20 mouse cellular contexts compared by ENCODE assay signal in the genomic region with DNA sequence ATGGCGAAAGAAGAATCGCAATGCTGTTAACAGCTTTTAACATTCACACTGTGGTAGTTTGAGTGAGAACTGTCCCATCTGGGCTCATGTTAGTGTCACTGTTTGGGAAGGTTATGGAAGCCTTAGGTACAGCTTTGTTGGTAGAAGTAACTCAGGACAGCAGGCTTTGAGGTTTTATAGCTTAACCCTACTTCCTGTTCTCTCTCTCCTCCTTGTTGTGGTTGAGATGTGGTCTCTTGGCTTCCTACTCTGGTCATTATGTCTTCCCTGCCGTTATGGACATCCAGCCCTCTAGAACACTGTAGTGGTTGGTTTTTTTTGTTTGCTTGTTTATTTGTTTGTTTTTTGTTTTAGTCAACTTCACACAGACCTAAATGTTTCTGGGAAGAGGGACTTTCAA. TPM values are rescaled to one million over a fixed set of nuclear protein-coding genes. Genes with fewer than 3 reads are reported as not detected.
DNase-seq lines count a peak whose midpoint lies in the region; ATAC-seq and TF ChIP-seq lines count a peak whose summit lies in the region.
"Had no signal": no experiment of that assay in that cellular context is flagged by ENCODE, and none has a peak within 500 bp of the region (broad histone marks: within the 10 kb centered on the region; RNA-seq: fewer than 3 reads in every experiment).

No protein-coding gene starts in this region.

- DNase-seq in G1E (ENCODE audit: low spot score), result no peak
- no peak for DNase-seq in adrenal gland, adult 8-10 months
- DNase-seq in urinary bladder, postnatal 10 days (ENCODE audit: low spot score), result no peak
- no peak for DNase-seq in c-Kit-positive CD71-positive TER-119-positive erythroid progenitor cells, embryonic 14.5 days (ENCODE audit: low spot score)
- DNase-seq: adrenal gland, postnatal 14 days; cerebellum, adult 11-12 months; gastrocnemius, postnatal 10 days; heart, adult 18-20 months; heart, postnatal 4 days; kidney, adult 11 months; kidney, postnatal 10 days had no signal

- H3K36me3 ChIP-seq in G1E (replicated peaks), result no peaks in the 10 kb centered on the region
- H3K36me3 ChIP-seq: forebrain, embryonic 12.5 days; heart, embryonic 15.5 days; limb, embryonic 13.5 days; lung, embryonic 15.5 days; midbrain, embryonic 13.5 days had no signal

- no peak overlapping the region for H3K4me3 ChIP-seq in G1E (ENCODE audit: low read depth, low read length)
- H3K4me3 ChIP-seq: forebrain, embryonic 12.5 days; heart, embryonic 15.5 days; limb, embryonic 13.5 days; lung, embryonic 15.5 days; midbrain, embryonic 13.5 days had no signal

- 0 out of 2 replicates have a peak, but pooled peaks have one; percentile 23 for ATAC-seq in G1E (ENCODE audit: extremely low read depth, insufficient number of reproducible peaks, low FRiP score, poor library complexity, severe bottlenecking)
- peak; percentile 91 for ATAC-seq in common myeloid progenitor, adult 5-6 weeks (replicated peaks; ENCODE audit: low read depth, poor library complexity, severe bottlenecking)
- peak; percentile 88 for ATAC-seq in megakaryocyte progenitor cell, adult 5-6 weeks (replicated peaks; ENCODE audit: poor library complexity)
- no peak for ATAC-seq in cerebellum, adult (ENCODE audit: insufficient number of reproducible peaks, low FRiP score, low TSS enrichment)
- ATAC-seq: hindbrain, embryonic 16.5 days; midbrain, embryonic 13.5 days had no signal

- no peaks in the 10 kb centered on the region for H3K9me3 ChIP-seq in G1E (replicated peaks)
- H3K9me3 ChIP-seq: forebrain, embryonic 12.5 days; heart, embryonic 15.5 days; limb, embryonic 13.5 days; lung, embryonic 15.5 days; midbrain, embryonic 13.5 days had no signal

- peaks cover 3% of the 10 kb centered on the region; the same call in 1 of the 2 replicates for H3K4me1 ChIP-seq in G1E (ENCODE audit: insufficient read depth, low read depth, low read length)
- H3K4me1 ChIP-seq: heart, embryonic 15.5 days; lung, embryonic 15.5 days had no signal

- TF ChIP-seq CTCF in G1E (IDR thresholded peaks at IDR 0.05; ENCODE audit: low read depth, low read length), result no peak

- peaks cover 12% of the 10 kb centered on the region for H3K27me3 ChIP-seq in G1E (ENCODE audit: insufficient read depth, low read length)
- H3K27me3 ChIP-seq: heart, embryonic 15.5 days; limb, embryonic 13.5 days; lung, embryonic 15.5 days had no signal

RNA-seq across cellular contexts. Expression of gene Dars, which starts 18.8 kb away (rescaled TPM):
- total RNA-seq in G1E (2014; fragmentation: Nextera tagmentation) (435 and 457 TPM in 2 replicates), G1E (2017) (241 and 272 TPM in 2 replicates)
- polyA plus RNA-seq in G1E (2012), result 180 and 209 TPM in 2 replicates
- 292 TPM in 2 replicates for total RNA-seq in common myeloid progenitor, adult 5-6 weeks (2017)
- total RNA-seq in megakaryocyte progenitor cell, adult 5-6 weeks (2015), result 238 and 252 TPM in 2 replicates
- total RNA-seq in megakaryocyte progenitor cell, adult 5-6 weeks (2017), result 287 and 313 TPM in 2 replicates
- 10 to 100 TPM; 92.5 to 99.9 (median 97.6) TPM for total RNA-seq in adrenal gland, adult 8-10 months (2022)
